Mouse (Mus musculus) hematopoietic multipotent progenitor cell, adult 10-12 weeks (in vitro differentiated cells): ENCODE results near the gene Mfrp. TPM values are rescaled to one million over a fixed set of nuclear protein-coding genes. Genes with fewer than 3 reads are reported as not detected.

Source experiments
- polyA plus RNA-seq: library from polyadenylated mRNA; stranded (reverse); fragments of >175 nt; gene quantifications from 2 replicates; pipeline ENCODE4 v1.2.3, GENCODE M21; 2012; ENCODE audit warnings: low replicate concordance

The Mfrp gene
- not detected in 2 replicates for polyA plus RNA-seq

DNA sequence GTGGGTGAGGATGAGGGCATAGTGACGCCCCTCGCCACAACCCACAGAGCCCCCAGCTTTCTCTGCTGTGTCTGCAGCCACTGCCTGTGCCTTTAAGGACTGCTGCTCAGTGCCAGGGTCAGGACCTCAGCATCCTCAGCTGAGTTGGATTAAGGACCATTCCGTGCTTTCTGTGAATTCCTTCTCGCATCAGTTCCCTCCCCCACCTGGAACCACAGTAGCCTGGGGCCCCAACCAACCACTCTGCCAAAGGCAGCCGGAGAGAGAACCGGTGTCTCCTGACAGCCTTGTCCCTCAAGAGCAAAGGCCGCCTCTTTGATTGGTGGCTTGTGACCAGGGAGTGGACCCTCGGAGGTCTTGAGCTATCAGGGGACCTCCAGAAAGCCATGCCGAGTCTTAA is at the start of gene Mfrp:
Gene Mfrp, plus strand, starts transcription at position 240 of the 400 bp plus-strand sequence.

DNA sequence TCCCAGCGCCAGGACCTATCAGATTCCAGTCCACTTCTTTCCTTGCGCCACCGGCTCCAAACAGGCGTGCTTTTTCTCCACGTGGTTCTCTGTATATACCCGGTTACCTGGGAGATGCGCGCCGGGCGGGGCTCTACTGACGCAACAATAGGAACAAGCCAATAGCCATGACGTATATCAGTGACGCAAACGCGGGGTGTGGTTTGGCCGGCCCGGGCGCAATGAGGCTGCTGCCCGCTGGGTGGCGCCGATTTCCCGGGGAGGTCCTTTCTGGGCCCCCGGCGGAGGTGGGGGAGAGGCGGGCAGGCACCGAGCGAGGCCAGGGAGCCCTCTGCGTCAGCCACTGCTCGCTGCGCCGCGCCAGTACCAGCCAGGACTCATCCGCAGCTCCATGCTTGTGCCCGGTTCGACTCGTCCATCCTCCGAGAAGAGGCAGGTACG is 34.7 kb upstream of the Mfrp start, which contains the start of gene Usp2:
Gene Usp2, plus strand, starts transcription at position 237 of the 441 bp plus-strand sequence.

DNA sequence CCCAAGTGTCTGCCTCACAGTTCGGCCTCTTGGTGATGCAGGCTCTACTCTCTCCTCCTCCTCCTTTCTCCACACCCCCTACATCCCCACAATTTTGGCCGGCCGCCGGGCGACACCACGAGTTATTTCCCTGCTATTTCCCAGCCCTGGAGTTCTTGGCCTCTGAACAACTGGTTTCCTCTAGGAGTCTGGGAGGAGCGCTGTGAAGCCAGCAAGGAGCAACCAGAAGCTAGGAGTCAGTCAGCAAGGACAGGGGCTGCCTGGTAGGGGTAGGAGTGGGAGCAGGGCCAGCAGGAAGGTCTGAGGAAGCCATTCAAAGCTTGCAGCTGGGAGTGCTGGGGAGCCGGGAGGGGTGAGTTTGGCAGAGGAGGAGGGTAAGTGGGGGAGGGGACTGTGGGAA is 5.6 kb downstream of the Mfrp start, which contains the start of gene C1qtnf5:
Gene C1qtnf5, plus strand, starts transcription at position 136 of the 400 bp plus-strand sequence.

DNA sequence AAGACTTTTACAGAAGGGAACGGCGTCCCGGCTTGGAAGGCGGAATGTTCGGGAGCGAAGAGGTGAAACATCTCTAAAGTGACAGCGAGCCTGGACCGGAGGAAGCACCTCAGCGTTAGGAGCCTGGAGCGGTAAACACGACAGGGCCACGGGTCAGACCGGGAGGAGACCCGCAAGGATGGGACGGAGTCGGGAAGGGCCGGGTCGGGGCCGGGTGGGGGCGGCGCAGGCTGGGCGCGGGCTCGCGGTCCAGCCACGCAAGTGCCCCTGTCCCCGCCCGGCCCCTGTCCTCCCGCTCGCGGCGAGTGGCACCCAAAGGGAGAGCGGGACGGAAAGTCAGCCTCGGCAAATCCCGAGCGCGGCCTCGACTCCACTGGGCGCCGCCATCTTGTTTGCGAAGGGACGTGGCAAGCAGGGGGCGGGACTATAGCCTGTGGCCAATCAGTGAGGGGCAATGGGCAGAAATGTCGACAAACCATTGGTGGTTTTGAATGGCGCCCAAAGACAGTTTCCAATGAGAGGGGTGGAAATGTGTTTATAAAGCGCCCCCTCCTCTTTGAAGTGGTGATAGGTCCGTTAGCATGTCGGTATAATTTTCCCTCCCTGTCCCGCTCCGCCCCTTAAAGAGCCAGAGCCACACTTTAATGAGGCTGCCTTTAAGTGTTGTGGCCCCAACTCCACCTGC is 11.7 kb downstream of the Mfrp start, which contains the start of the genes Gm49380 and Rnf26:
Gene Gm49380, minus strand, starts transcription at position 396 of the 685 bp plus-strand sequence.
Gene Rnf26, minus strand, starts transcription at position 413 of the 685 bp plus-strand sequence.

DNA sequence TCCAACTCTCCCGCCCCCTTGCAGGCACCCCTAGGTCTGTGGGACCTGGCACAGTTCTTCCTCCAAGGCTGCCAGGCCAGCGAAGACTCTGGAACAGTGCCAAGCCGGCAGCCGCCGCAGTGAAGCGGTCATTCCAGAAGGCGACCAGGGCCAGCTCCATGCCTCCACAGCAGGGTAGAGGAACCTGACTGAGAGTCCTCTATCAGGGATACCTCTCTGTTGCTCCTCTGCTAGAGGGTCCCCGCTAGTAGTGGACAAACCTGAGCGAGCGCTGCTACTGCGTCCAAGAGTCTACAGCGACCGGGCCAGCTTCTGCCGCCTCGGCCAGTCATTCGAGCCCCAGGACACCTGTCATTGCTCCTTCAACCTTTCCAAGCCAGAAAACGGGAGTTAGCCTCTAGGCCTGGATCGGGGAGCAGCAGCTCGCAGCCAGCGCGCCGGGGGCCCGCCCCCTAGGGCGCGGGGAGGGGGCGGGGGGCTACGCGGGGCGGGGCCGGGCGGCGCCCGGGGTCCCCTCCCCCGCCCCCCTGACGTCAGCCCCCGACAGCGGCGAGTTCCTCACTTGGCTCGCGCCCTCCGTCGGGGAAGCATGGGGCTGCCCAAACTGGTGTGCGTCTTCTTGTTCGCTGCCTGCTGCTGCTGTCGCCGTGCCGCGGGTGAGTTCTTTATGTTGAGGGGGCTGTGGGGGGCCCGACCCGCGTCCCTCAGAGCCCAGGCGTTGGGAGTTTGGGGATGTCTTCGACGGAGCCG is 32.7 kb downstream of the Mfrp start, which contains the start of gene Mcam:
Gene Mcam, plus strand, starts transcription at position 369 of the 750 bp plus-strand sequence.

Other genes starting within 250 kb of the Mfrp start
- 101 and 336 TPM in 2 replicates for gene Thy1, start 58.3 kb upstream of the Mfrp start, polyA plus RNA-seq
- 1.7 and 4.3 TPM in 2 replicates for gene Usp2, start 34.7 kb upstream of the Mfrp start, polyA plus RNA-seq
- 0.13 TPM in 1 of 2 replicates, not detected in the other for gene C1qtnf5, start 5.5 kb downstream of the Mfrp start, polyA plus RNA-seq
- not detected in 2 replicates for gene Gm49380, start 11.8 kb downstream of the Mfrp start, polyA plus RNA-seq
- gene Rnf26, start 11.8 kb downstream of the Mfrp start, polyA plus RNA-seq, result 15.4 and 36.4 TPM in 2 replicates
- gene Mcam, start 32.7 kb downstream of the Mfrp start, polyA plus RNA-seq, result 2.2 and 2.4 TPM in 2 replicates
- 24.4 and 63.9 TPM in 2 replicates for gene Cbl, start 132.3 kb downstream of the Mfrp start, polyA plus RNA-seq
- not detected in 2 replicates for gene Ccdc153, start 138.9 kb downstream of the Mfrp start, polyA plus RNA-seq
- 0.12 TPM in 1 of 2 replicates, not detected in the other for gene Pdzd3, start 149.7 kb downstream of the Mfrp start, polyA plus RNA-seq
- 9.7 and 13.4 TPM in 2 replicates for gene Nlrx1, start 166.9 kb downstream of the Mfrp start, polyA plus RNA-seq
- 0.55 and 16.6 TPM in 2 replicates for gene Abcg4, start 186.9 kb downstream of the Mfrp start, polyA plus RNA-seq
- 6.5 and 11.9 TPM in 2 replicates for gene Hinfp, start 203.9 kb downstream of the Mfrp start, polyA plus RNA-seq
- 71.2 and 157 TPM in 2 replicates for gene C2cd2l, start 218.6 kb downstream of the Mfrp start, polyA plus RNA-seq
- gene Dpagt1, start 224.3 kb downstream of the Mfrp start, polyA plus RNA-seq, result 6.6 and 8.5 TPM in 2 replicates
- gene H2afx, start 233.0 kb downstream of the Mfrp start, polyA plus RNA-seq, result 328 and 392 TPM in 2 replicates
- gene Hmbs, start 242.5 kb downstream of the Mfrp start, polyA plus RNA-seq, result 18.2 and 149 TPM in 2 replicates